Mouse (Mus musculus) limb, embryonic 12.5 days (tissue): ENCODE measurements around the gene Hsdl2. TPM values are rescaled to one million over a fixed set of nuclear protein-coding genes. Genes with fewer than 3 reads are reported as not detected.
"Not testable (repeated sequence)": the region's sequence is repeated elsewhere in the genome, so short reads cannot be mapped to it uniquely, and the experiment has no call there.

Experiments used
- ATAC-seq: fragments of 200-750 bp; cut with Nextera tagmentation; 2 replicates; pipeline ENCODE4 v1.8.0; 2017; ENCODE audit warnings: low read depth, moderate TSS enrichment; ENCODE audit not compliant: insufficient number of reproducible peaks, insufficient read depth, low FRiP score, low TSS enrichment
- H3K27ac ChIP-seq: fragments of 300-500 bp; sonication (generic); 2 replicates; pipeline ENCODE4 v1.5.1; 2016; ENCODE audit warnings: mild to moderate bottlenecking, moderate library complexity
- H3K27me3 ChIP-seq: fragments of 300-500 bp; sonication (generic); 2 replicates; pipeline ENCODE4 v1.6.1; 2016; ENCODE audit warnings: mild to moderate bottlenecking, moderate library complexity
- H3K36me3 ChIP-seq: fragments of 300-500 bp; sonication (generic); 2 replicates; pipeline ENCODE4 v1.6.1; 2016; ENCODE audit warnings: mild to moderate bottlenecking, moderate library complexity
- H3K4me1 ChIP-seq: fragments of 300-500 bp; sonication (generic); replicated peaks from 2 replicates; pipeline ENCODE4 v1.6.1; 2016
- H3K4me2 ChIP-seq: fragments of 300-500 bp; sonication (generic); 2 replicates; pipeline ENCODE4 v1.6.1; 2016; ENCODE audit warnings: mild to moderate bottlenecking, moderate library complexity
- H3K4me3 ChIP-seq: fragments of 300-500 bp; sonication (generic); replicated peaks from 2 replicates; pipeline ENCODE4 v1.5.1; 2016; ENCODE audit warnings: mild to moderate bottlenecking
- H3K9ac ChIP-seq: fragments of 300-500 bp; sonication (generic); replicated peaks from 2 replicates; pipeline ENCODE4 v1.6.1; 2016; ENCODE audit warnings: mild to moderate bottlenecking, moderate library complexity
- H3K9me3 ChIP-seq: fragments of 300-500 bp; sonication (generic); 2 replicates; pipeline ENCODE4 v1.6.1; 2016; ENCODE audit warnings: mild to moderate bottlenecking, moderate library complexity
- WGBS: fragments of 180-500 bp; shearing (Covaris S2); methylation state at CpG from one replicate; pipeline ENCODE4 v1.1.7; 2016; 5-methylcytosine and 5-hydroxymethylcytosine counted together
- polyA plus RNA-seq: library from polyadenylated mRNA; unstranded; fragments of >200 nt; fragmentation: Nextera tagmentation; extraction: Ambion mirVana; gene quantifications from 2 replicates; pipeline ENCODE4 v1.2.1, GENCODE M21; 2016

The Hsdl2 gene
- polyA plus RNA-seq, 1 experiment from 2014 or later: 23.2 TPM

- Histone ChIP-seq H3K9ac (no peak overlapping the region), H3K9me3 (0 out of 2 replicates have a peak, but pooled peaks cover 5% of the 10 kb centered on the region), H3K4me1 (no peaks in the 10 kb centered on the region), H3K27me3 (no peaks in the 10 kb centered on the region), H3K36me3 (no peaks in the 10 kb centered on the region), H3K4me2 (no peak overlapping the region), H3K4me3 (no peak overlapping the region), H3K27ac (no peak overlapping the region)
- 82% methylated on average over 6 of the region's 6 CpGs for WGBS
- ATAC-seq: no peak
These were observed 13.6 kb upstream of the Hsdl2 start for GRCm38 (mm10) chr4:59567576-59568260.

- Histone ChIP-seq H3K4me1 (no peaks in the 10 kb centered on the region), H3K27ac (no peak overlapping the region), H3K9ac (no peak overlapping the region), H3K4me3 (no peak overlapping the region), H3K9me3 (0 out of 2 replicates have a peak, but pooled peaks cover 5% of the 10 kb centered on the region), H3K4me2 (no peak overlapping the region), H3K27me3 (no peaks in the 10 kb centered on the region), H3K36me3 (no peaks in the 10 kb centered on the region)
- WGBS: 4% methylated on average over 7 of the region's 7 CpGs
- ATAC-seq: no peak
These were observed 11.8 kb upstream of the Hsdl2 start for GRCm38 (mm10) chr4:59569538-59569937.

GRCm38 (mm10) chr4:59570519-59570918 lies 10.8 kb upstream of the Hsdl2 start:
- ATAC-seq, H3K9ac ChIP-seq, H3K36me3 ChIP-seq, H3K9me3 ChIP-seq, H3K27me3 ChIP-seq, H3K4me3 ChIP-seq, H3K27ac ChIP-seq, H3K4me1 ChIP-seq, H3K4me2 ChIP-seq: not testable (repeated sequence)
- WGBS: 91% methylated on average over 8 of the region's 8 CpGs

GRCm38 (mm10) chr4:59572521-59573118 lies 8.7 kb upstream of the Hsdl2 start:
- no peaks in the 10 kb centered on the region for H3K27me3 ChIP-seq
- H3K9me3 ChIP-seq: no peaks in the 10 kb centered on the region
- 89% methylated on average over 11 of the region's 11 CpGs for WGBS
- H3K9ac ChIP-seq: no peak overlapping the region
- no peaks in the 10 kb centered on the region for H3K4me1 ChIP-seq
- no peak overlapping the region for H3K4me3 ChIP-seq
- no peak overlapping the region for H3K4me2 ChIP-seq
- ATAC-seq: no peak
- H3K27ac ChIP-seq: no peak overlapping the region
- no peaks in the 10 kb centered on the region for H3K36me3 ChIP-seq

GRCm38 (mm10) chr4:59575184-59575958 lies 6.0 kb upstream of the Hsdl2 start:
- Histone ChIP-seq H3K9me3 (no peaks in the 10 kb centered on the region), H3K36me3 (no peaks in the 10 kb centered on the region), H3K4me2 (no peak overlapping the region), H3K4me3 (no peak overlapping the region), H3K27me3 (0 out of 2 replicates have a peak, but pooled peaks cover 3% of the 10 kb centered on the region), H3K4me1 (peaks cover 4% of the 10 kb centered on the region; the same call in 1 of the 2 replicates), H3K27ac (no peak overlapping the region), H3K9ac (no peak overlapping the region)
- no peak for ATAC-seq
- 86% methylated on average over 11 of the region's 11 CpGs for WGBS

- Histone ChIP-seq H3K27me3 (0 out of 2 replicates have a peak, but pooled peaks cover 3% of the 10 kb centered on the region), H3K9ac (peak overlapping the region; percentile 63), H3K4me1 (peaks cover 6% of the 10 kb centered on the region; the same call in 1 of the 2 replicates), H3K4me3 (peak overlapping the region; percentile 67), H3K36me3 (no peaks in the 10 kb centered on the region), H3K4me2 (peak overlapping the region; percentile 61), H3K9me3 (no peaks in the 10 kb centered on the region), H3K27ac (peak overlapping the region; percentile 30)
- ATAC-seq: no peak
- under 1% methylated on average over 23 of the region's 23 CpGs for WGBS
These were observed 675 bp upstream of the Hsdl2 start for GRCm38 (mm10) chr4:59580495-59581281.

- 33% methylated on average over 6 of the region's 6 CpGs for WGBS
- Histone ChIP-seq H3K4me1 (peaks cover 6% of the 10 kb centered on the region; the same call in 1 of the 2 replicates), H3K4me2 (peak overlapping the region; percentile 61), H3K27me3 (0 out of 2 replicates have a peak, but pooled peaks cover 3% of the 10 kb centered on the region), H3K4me3 (peak overlapping the region; percentile 67), H3K9ac (peak overlapping the region; percentile 63; the same call in 1 of the 2 replicates), H3K36me3 (no peaks in the 10 kb centered on the region), H3K9me3 (no peaks in the 10 kb centered on the region), H3K27ac (no peak overlapping the region)
- ATAC-seq: no peak
These were observed 823 bp downstream of the Hsdl2 start for GRCm38 (mm10) chr4:59582186-59582585.

- no peak for ATAC-seq
- 82% methylated on average over 5 of the region's 5 CpGs for WGBS
- H3K27me3 ChIP-seq: no peaks in the 10 kb centered on the region
- peaks cover 5% of the 10 kb centered on the region; the same call in 1 of the 2 replicates for H3K4me1 ChIP-seq
- H3K4me2 ChIP-seq: no peak overlapping the region
- no peak overlapping the region for H3K9ac ChIP-seq
- H3K27ac ChIP-seq: no peak overlapping the region
- no peak overlapping the region for H3K4me3 ChIP-seq
- no peaks in the 10 kb centered on the region for H3K9me3 ChIP-seq
- no peaks in the 10 kb centered on the region for H3K36me3 ChIP-seq
These were observed 3.7 kb downstream of the Hsdl2 start for GRCm38 (mm10) chr4:59585097-59585496.

- ATAC-seq: no peak
- H3K4me2 ChIP-seq: no peak overlapping the region
- no peaks in the 10 kb centered on the region for H3K36me3 ChIP-seq
- H3K4me3 ChIP-seq: no peak overlapping the region
- no peaks in the 10 kb centered on the region for H3K4me1 ChIP-seq
- 72% methylated on average over 2 of the region's 2 CpGs for WGBS
- no peaks in the 10 kb centered on the region for H3K27me3 ChIP-seq
- no peak overlapping the region for H3K27ac ChIP-seq
- no peaks in the 10 kb centered on the region for H3K9me3 ChIP-seq
- no peak overlapping the region for H3K9ac ChIP-seq
These were observed 6.0 kb downstream of the Hsdl2 start for GRCm38 (mm10) chr4:59587215-59587871.

GRCm38 (mm10) chr4:59587872-59588226 lies 6.5 kb downstream of the Hsdl2 start:
- Histone ChIP-seq H3K36me3 (no peaks in the 10 kb centered on the region), H3K4me1 (no peaks in the 10 kb centered on the region), H3K27ac (no peak overlapping the region), H3K9ac (no peak overlapping the region), H3K4me2 (no peak overlapping the region), H3K4me3 (no peak overlapping the region), H3K27me3 (no peaks in the 10 kb centered on the region), H3K9me3 (no peaks in the 10 kb centered on the region)
- no peak for ATAC-seq
- 96% methylated on average over 1 of the region's 1 CpGs for WGBS
